Comparison of ENCODE assay signal across 14 mouse cellular contexts in genomic region chr9:94386190-94386589, GRCm38 (mm10).
"Had no signal": no experiment of that assay in that cellular context is flagged by ENCODE, and none has a peak within 500 bp of the region (broad histone marks: within the 10 kb centered on the region; RNA-seq: fewer than 3 reads in every experiment).

No protein-coding gene starts in this region.

- H3K27me3 ChIP-seq: midbrain, embryonic 12.5 days; midbrain, embryonic 15.5 days; neural tube, embryonic 12.5 days; stomach, embryonic 15.5 days had no signal

- H3K4me2 ChIP-seq: lung, embryonic 14.5 days; midbrain, embryonic 12.5 days; midbrain, embryonic 15.5 days; neural tube, embryonic 12.5 days; stomach, embryonic 15.5 days had no signal

- H3K9ac ChIP-seq: lung, embryonic 14.5 days; midbrain, embryonic 12.5 days; midbrain, embryonic 15.5 days; neural tube, embryonic 12.5 days; stomach, embryonic 15.5 days had no signal

- H3K27ac ChIP-seq: midbrain, embryonic 10.5 days; midbrain, embryonic 12.5 days; midbrain, embryonic 15.5 days; neural tube, embryonic 12.5 days; stomach, embryonic 15.5 days; stomach, postnatal 0 days had no signal

- DNase-seq: lung, adult 18-20 months; lung, embryonic 14.5 days; lung, postnatal 10 days; lung, postnatal 4 days; right cerebral cortex, postnatal 14 days; thymus, adult 2 months; thymus, postnatal 25 days; thymus, postnatal 4 days had no signal

- ATAC-seq: midbrain, embryonic 15.5 days had no signal

- H3K4me3 ChIP-seq: midbrain, embryonic 10.5 days; midbrain, embryonic 12.5 days; midbrain, embryonic 15.5 days; neural tube, embryonic 12.5 days; stomach, embryonic 15.5 days had no signal

- H3K9me3 ChIP-seq: midbrain, embryonic 10.5 days; midbrain, embryonic 12.5 days; midbrain, embryonic 15.5 days; neural tube, embryonic 12.5 days; stomach, embryonic 15.5 days had no signal

- H3K4me1 ChIP-seq: midbrain, embryonic 10.5 days; midbrain, embryonic 12.5 days; midbrain, embryonic 15.5 days; neural tube, embryonic 12.5 days; stomach, embryonic 15.5 days had no signal

- H3K36me3 ChIP-seq: midbrain, embryonic 10.5 days; midbrain, embryonic 12.5 days; midbrain, embryonic 15.5 days; neural tube, embryonic 12.5 days; stomach, embryonic 15.5 days had no signal
